Mouse (Mus musculus) central nervous system, embryonic 18 days (tissue): Measurements from ENCODE around the gene St3gal6. TPM values are rescaled to one million over a fixed set of nuclear protein-coding genes. Genes with fewer than 3 reads are reported as not detected.

Source experiments
- polyA plus RNA-seq: library from polyadenylated mRNA; depleted of rRNA; stranded (reverse); fragments of >200 nt; gene quantifications from 2 replicates; pipeline ENCODE4 v1.2.3, GENCODE M21; 2012; rRNA removed

St3gal6 gene
- 8.1 and 9.5 TPM in 2 replicates for polyA plus RNA-seq

DNA sequence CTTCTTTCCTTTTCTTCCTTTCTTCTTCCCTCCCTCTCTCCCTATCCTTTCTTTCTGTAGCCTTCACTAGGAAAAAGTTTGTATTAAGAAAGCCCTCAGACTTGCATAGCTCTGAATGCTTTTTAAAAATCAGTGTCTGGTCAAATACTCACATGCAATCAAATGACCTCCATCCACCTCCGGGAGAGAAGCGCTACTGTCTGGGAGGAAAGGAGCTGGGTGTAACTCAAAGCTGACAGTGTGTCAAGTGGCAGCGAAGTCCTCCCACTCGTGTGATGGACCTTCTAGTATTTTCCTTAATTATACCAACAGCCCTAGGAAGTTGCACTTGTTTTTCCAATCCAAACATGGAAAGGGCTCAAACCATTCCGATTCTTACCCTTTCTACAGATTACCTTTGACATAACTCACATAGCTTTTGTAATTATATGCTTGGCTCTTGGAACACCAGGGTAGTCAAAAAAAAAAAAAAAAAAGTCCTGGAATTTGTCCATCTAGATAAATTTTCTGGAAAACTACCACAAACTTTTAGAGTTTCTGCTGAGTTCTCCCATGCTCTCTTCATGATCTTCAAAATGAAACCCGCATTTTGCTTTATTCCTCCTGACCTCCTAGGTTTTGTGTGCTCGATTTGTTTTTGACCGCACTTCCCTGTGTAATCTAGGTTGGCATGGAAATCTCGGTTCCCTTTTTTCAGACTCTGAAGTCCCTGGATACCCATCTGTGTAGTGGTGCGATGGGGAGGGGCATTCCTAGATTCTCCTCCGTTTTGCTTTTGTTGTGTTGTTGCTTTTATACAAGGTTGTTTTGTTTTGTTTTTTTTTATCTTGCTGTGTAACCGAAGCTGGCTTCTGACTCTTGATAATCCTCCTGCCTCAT, at the start of gene St3gal6:
St3gal6 (minus strand) TSS at position 272 of the 879 bp plus-strand sequence.

Other genes with a start within 250 kb of the St3gal6 start
- gene Dcbld2, start 115.8 kb downstream of the St3gal6 start, polyA plus RNA-seq = 21.9 and 22.3 TPM in 2 replicates
- gene Gm813, start 92.7 kb upstream of the St3gal6 start, polyA plus RNA-seq = not detected in 2 replicates
- gene E330017A01Rik, start 114.5 kb upstream of the St3gal6 start, polyA plus RNA-seq = 0.07 TPM in 1 of 2 replicates, not detected in the other
- gene Cpox, start 146.0 kb upstream of the St3gal6 start, polyA plus RNA-seq = 13.7 and 14.9 TPM in 2 replicates
- gene Gpr15, start 194.8 kb upstream of the St3gal6 start, polyA plus RNA-seq = 0.05 and 0.16 TPM in 2 replicates
- 117 and 129 TPM in 2 replicates for gene Cldnd1, start 203.7 kb upstream of the St3gal6 start, polyA plus RNA-seq
- gene Olfr172, start 238.9 kb upstream of the St3gal6 start, polyA plus RNA-seq = not detected in 2 replicates